In genomic region chr8:46386553-46386952, GRCm38 (mm10) we compare ENCODE assay signal across 10 mouse cellular contexts.
DNase-seq lines count a peak whose midpoint lies in the region; ATAC-seq and TF ChIP-seq lines count a peak whose summit lies in the region.
"Had no signal": no experiment of that assay in that cellular context is flagged by ENCODE, and none has a peak within 500 bp of the region (broad histone marks: within the 10 kb centered on the region; RNA-seq: fewer than 3 reads in every experiment).

No protein-coding gene starts in this region.

- no peaks in the 10 kb centered on the region for H3K9me3 ChIP-seq in midbrain, embryonic 13.5 days
- H3K9me3 ChIP-seq in midbrain, postnatal 0 days (ENCODE audit: low read length): no peaks in the 10 kb centered on the region
- no peaks in the 10 kb centered on the region for H3K9me3 ChIP-seq in hindbrain, embryonic 13.5 days
- H3K9me3 ChIP-seq: heart, embryonic 13.5 days had no signal

- no peak overlapping the region for H3K4me2 ChIP-seq in midbrain, embryonic 13.5 days (replicated peaks)
- H3K4me2 ChIP-seq in midbrain, postnatal 0 days (ENCODE audit: low read depth, low read length, poor library complexity, severe bottlenecking): no peak overlapping the region
- no peak overlapping the region for H3K4me2 ChIP-seq in hindbrain, embryonic 13.5 days
- H3K4me2 ChIP-seq: heart, embryonic 13.5 days had no signal

- TF ChIP-seq CTCF in midbrain, postnatal 0 days (IDR thresholded peaks at IDR 0.05): no peak

- H3K4me3 ChIP-seq in midbrain, embryonic 13.5 days (replicated peaks): no peak overlapping the region
- H3K4me3 ChIP-seq in midbrain, postnatal 0 days (ENCODE audit: low read depth, low read length): no peak overlapping the region
- no peak overlapping the region for H3K4me3 ChIP-seq in hindbrain, embryonic 13.5 days
- H3K4me3 ChIP-seq: heart, embryonic 13.5 days had no signal

- no peaks in the 10 kb centered on the region for H3K27me3 ChIP-seq in midbrain, embryonic 13.5 days
- H3K27me3 ChIP-seq in midbrain, postnatal 0 days (ENCODE audit: insufficient read depth, low read length): no peaks in the 10 kb centered on the region
- no peaks in the 10 kb centered on the region for H3K27me3 ChIP-seq in hindbrain, embryonic 13.5 days
- H3K27me3 ChIP-seq: heart, embryonic 13.5 days had no signal

- no peak overlapping the region for H3K27ac ChIP-seq in midbrain, embryonic 13.5 days
- H3K27ac ChIP-seq in midbrain, postnatal 0 days (ENCODE audit: low read depth, low read length): no peak overlapping the region
- no peak overlapping the region for H3K27ac ChIP-seq in hindbrain, embryonic 13.5 days
- H3K27ac ChIP-seq: heart, embryonic 13.5 days; stomach, postnatal 0 days had no signal

- H3K36me3 ChIP-seq in midbrain, embryonic 13.5 days: no peaks in the 10 kb centered on the region
- H3K36me3 ChIP-seq in midbrain, postnatal 0 days (ENCODE audit: insufficient read depth, low read length): no peaks in the 10 kb centered on the region
- no peaks in the 10 kb centered on the region for H3K36me3 ChIP-seq in hindbrain, embryonic 13.5 days
- H3K36me3 ChIP-seq: heart, embryonic 13.5 days had no signal

- WGBS in midbrain, embryonic 13.5 days: 80% methylated on average over 4 of the region's 4 CpGs
- 81% methylated on average over 4 of the region's 4 CpGs for WGBS in midbrain, postnatal 0 days
- WGBS in hindbrain, embryonic 13.5 days: 75% methylated on average over 4 of the region's 4 CpGs

- no peaks in the 10 kb centered on the region for H3K4me1 ChIP-seq in midbrain, embryonic 13.5 days (replicated peaks)
- H3K4me1 ChIP-seq in midbrain, postnatal 0 days (ENCODE audit: insufficient read depth, low read length): no peaks in the 10 kb centered on the region
- no peaks in the 10 kb centered on the region for H3K4me1 ChIP-seq in hindbrain, embryonic 13.5 days (replicated peaks)
- H3K4me1 ChIP-seq: heart, embryonic 13.5 days had no signal

- DNase-seq in midbrain, postnatal 0 days (ENCODE audit: low spot score): no peak
- DNase-seq in kidney, postnatal 4 days: peak; percentile 58 to 69
- DNase-seq in adrenal gland, postnatal 14 days: no peak
- no peak for DNase-seq in lung, postnatal 25 days (ENCODE audit: low spot score)
- DNase-seq: lung, postnatal 10 days had no signal

- peak; percentile 72 for ATAC-seq in midbrain, embryonic 13.5 days
- ATAC-seq in midbrain, postnatal 0 days (ENCODE audit: low FRiP score): no peak
- ATAC-seq in hindbrain, embryonic 13.5 days (ENCODE audit: low FRiP score): peak; percentile 65; the same call in 1 of the 2 replicates
- no peak for ATAC-seq in frontal cortex, adult (ENCODE audit: low TSS enrichment)

- H3K9ac ChIP-seq in midbrain, embryonic 13.5 days (replicated peaks): no peak overlapping the region
- H3K9ac ChIP-seq in midbrain, postnatal 0 days (replicated peaks; ENCODE audit: low read length, poor library complexity, severe bottlenecking): no peak overlapping the region
- no peak overlapping the region for H3K9ac ChIP-seq in hindbrain, embryonic 13.5 days
- H3K9ac ChIP-seq: heart, embryonic 13.5 days had no signal

Comparison
In these comparisons a context has a peak if more than half of its experiments do, and no peak if none do; other contexts are left out.
1. ATAC-seq: peak in midbrain, embryonic 13.5 days (single experiment) and hindbrain, embryonic 13.5 days (single experiment); none in midbrain, postnatal 0 days (single experiment) and frontal cortex, adult (single experiment).
2. DNase-seq: peak in kidney, postnatal 4 days (2 of 2); none in midbrain, postnatal 0 days (single experiment), adrenal gland, postnatal 14 days (single experiment) and lung, postnatal 25 days (single experiment).